Mouse (Mus musculus) C2C12 (cell line): Measurements from ENCODE around the gene Kank3. TPM values are rescaled to one million over a fixed set of nuclear protein-coding genes. Genes with fewer than 3 reads are reported as not detected.

ENCODE experiments used
- H3K27me3 ChIP-seq: one replicate; pipeline ENCODE4 v1.6.1; 2011; ENCODE audit not compliant: control insufficient read depth, insufficient read depth, insufficient read length
- H3K36me3 ChIP-seq: one replicate; pipeline ENCODE4 v1.6.1; 2011; ENCODE audit not compliant: control insufficient read depth, insufficient read depth
- H3K4me3 ChIP-seq: one replicate; pipeline ENCODE4 v1.5.1; 2011; ENCODE audit warnings: mild to moderate bottlenecking, control low read depth; ENCODE audit not compliant: poor library complexity, insufficient read depth, severe bottlenecking
- H3K79me2 ChIP-seq: one replicate; pipeline ENCODE4 v1.6.1; 2011; ENCODE audit not compliant: control insufficient read depth, insufficient read depth
- H3K79me3 ChIP-seq: one replicate; pipeline ENCODE4 v1.6.1; 2011; ENCODE audit warnings: low read depth, control low read depth
- H3ac ChIP-seq: one replicate; pipeline ENCODE3; 2011; ENCODE audit warnings: low read depth; ENCODE audit not compliant: control insufficient read depth, insufficient read length
- CEBPB ChIP-seq: IDR thresholded peaks from one replicate; pipeline ENCODE4 v1.6.1; 2011; ENCODE audit warnings: low read depth, mild to moderate bottlenecking, control low read depth, moderate library complexity
- CTCF ChIP-seq: IDR thresholded peaks from one replicate; pipeline ENCODE4 v1.5.1; 2011; ENCODE audit not compliant: control insufficient read depth, insufficient read depth, insufficient read length
- FOSL1 ChIP-seq: IDR thresholded peaks from one replicate; pipeline ENCODE4 v1.8.0; 2011; ENCODE audit warnings: mild to moderate bottlenecking, low read length; ENCODE audit not compliant: poor library complexity, insufficient read depth, severe bottlenecking
- MAX ChIP-seq: IDR thresholded peaks from one replicate; pipeline ENCODE4 v1.6.1; 2011; ENCODE audit warnings: mild to moderate bottlenecking, control low read depth
- MYOD1 ChIP-seq: IDR thresholded peaks from one replicate; pipeline ENCODE4 v1.6.1; 2011; ENCODE audit warnings: low read depth; ENCODE audit not compliant: control insufficient read depth, insufficient read length
- MYOG ChIP-seq: IDR thresholded peaks from one replicate; pipeline ENCODE4 v1.6.1; 2011; ENCODE audit not compliant: control insufficient read depth, insufficient read length; ENCODE audit errors: extremely low read depth
- USF1 ChIP-seq: IDR thresholded peaks from one replicate; pipeline ENCODE4 v1.6.1; 2011; ENCODE audit warnings: low read depth, mild to moderate bottlenecking, control low read depth, moderate library complexity
- polyA plus RNA-seq: library from polyadenylated mRNA; unstranded; fragments of >200 nt; fragmentation: generic; extraction: Trizol; gene quantifications from one replicate; pipeline ENCODE4 v1.2.1, GENCODE M21; 2012; ENCODE audit warnings: missing spikeins

Kank3 gene
- polyA plus RNA-seq, 1 experiment = 5.0 TPM

GRCm38 (mm10) chr17:33782067-33782466, 28.3 kb upstream of the Kank3 start:
- Histone ChIP-seq H3K27me3 (no peaks in the 10 kb centered on the region), H3K36me3 (peaks cover 19% of the 10 kb centered on the region), H3K79me3 (peaks cover 15% of the 10 kb centered on the region), H3K79me2 (peaks cover 48% of the 10 kb centered on the region), H3ac (no peak overlapping the region), H3K4me3 (peak overlapping the region; percentile 51)
- TF ChIP-seq MYOG (no peak), USF1 (no peak), CTCF (no peak), MAX (no peak), CEBPB (no peak), FOSL1 (no peak), MYOD1 (no peak)

DNA sequence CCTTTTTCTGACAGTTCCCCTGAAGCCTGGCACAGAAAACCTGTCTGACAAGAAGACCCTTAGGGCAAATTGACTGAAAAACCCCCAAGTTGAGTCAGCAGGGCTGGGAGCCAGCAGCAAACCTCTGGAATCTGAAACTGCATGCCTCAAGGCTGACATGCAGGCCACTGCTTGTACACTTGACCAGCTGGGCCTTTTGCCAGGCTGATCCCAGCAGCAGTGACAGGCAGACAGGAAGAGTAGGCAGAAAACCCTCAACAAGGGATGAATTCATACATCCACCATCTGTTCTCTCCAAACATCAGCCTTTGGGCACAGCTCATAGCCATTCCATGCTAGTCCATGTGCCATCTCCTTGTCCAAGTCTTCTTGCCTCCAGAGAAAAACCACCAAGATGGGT, 26.9 kb upstream of the Kank3 start:
- Histone ChIP-seq H3K79me2 (peaks cover 35% of the 10 kb centered on the region), H3K79me3 (peaks cover 9% of the 10 kb centered on the region), H3K4me3 (no peak overlapping the region), H3K27me3 (no peaks in the 10 kb centered on the region), H3K36me3 (peaks cover 5% of the 10 kb centered on the region), H3ac (no peak overlapping the region)
- TF ChIP-seq MYOD1 (peak; percentile 82), USF1 (no peak), MAX (peak; percentile 98), FOSL1 (peak; percentile 39)

DNA sequence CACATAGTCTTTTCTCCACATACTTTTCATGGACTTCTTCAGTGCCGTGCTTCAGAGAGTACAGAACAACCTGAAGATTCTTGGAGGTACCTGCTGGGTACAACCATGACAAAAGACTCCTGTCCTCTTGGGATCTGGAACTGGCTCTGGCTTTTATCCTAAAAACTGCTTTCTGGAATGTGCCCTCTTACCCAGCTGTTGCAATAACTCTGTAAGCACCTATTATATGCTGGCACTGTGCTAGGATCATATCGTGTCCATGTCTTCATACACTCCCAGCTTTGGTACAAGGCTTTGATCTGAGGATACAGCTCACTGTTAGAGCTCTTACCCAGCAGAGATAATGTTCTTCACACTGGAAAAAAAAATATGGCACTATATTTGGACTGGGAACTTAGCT, 25.4 kb upstream of the Kank3 start:
- TF ChIP-seq CTCF (no peak), FOSL1 (no peak), MYOD1 (peak; percentile 8), CEBPB (peak; percentile 15), MAX (no peak), USF1 (no peak), MYOG (no peak)
- Histone ChIP-seq H3K79me2 (peaks cover 19% of the 10 kb centered on the region), H3K79me3 (peaks cover 3% of the 10 kb centered on the region), H3K4me3 (no peak overlapping the region), H3ac (no peak overlapping the region), H3K36me3 (no peaks in the 10 kb centered on the region), H3K27me3 (no peaks in the 10 kb centered on the region)

DNA sequence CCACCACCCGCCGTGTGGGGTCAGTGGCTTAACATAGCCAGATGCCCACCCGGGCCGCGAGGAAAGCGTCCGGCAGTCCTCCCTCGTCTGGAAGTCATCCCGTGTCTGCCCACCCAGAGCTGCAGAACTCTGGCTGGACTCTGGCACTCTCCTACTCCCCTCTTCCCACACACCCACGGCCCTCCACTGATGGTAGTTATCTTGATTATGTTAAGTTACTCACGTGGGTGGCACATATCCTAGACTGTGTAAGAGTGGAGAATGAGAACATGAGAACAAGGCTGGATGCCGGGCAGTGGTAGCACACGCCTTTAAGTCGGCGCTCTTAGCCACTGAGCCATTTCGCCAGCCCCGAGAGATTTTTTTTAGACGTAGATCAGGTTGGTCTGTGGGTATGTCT, 23.9 kb upstream of the Kank3 start:
- Histone ChIP-seq H3ac (no peak overlapping the region), H3K79me2 (peaks cover 5% of the 10 kb centered on the region), H3K79me3 (peaks cover 2% of the 10 kb centered on the region), H3K4me3 (no peak overlapping the region), H3K36me3 (no peaks in the 10 kb centered on the region), H3K27me3 (no peaks in the 10 kb centered on the region)
- TF ChIP-seq FOSL1 (no peak), MAX (no peak), MYOG (no peak), CTCF (no peak), MYOD1 (no peak), CEBPB (no peak), USF1 (no peak)

DNA sequence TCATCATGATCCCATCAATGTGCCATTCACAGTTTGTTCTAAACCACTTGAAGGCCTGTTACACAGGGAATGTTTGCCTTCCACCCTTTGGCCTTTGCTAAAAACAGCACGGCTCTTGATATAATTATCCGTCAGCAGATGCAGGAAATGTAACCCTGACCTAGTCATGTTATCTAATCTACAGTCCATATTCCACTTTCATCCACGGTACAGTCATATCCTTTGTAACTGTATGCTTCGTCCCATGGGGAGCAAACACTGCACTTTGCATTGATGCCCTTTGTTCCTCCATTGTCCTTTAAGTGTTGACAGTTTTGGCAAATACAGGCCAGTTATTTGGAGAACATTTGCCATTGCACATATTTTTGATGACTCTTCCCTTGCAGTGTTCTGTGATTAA, 21.6 kb upstream of the Kank3 start:
- no peaks in the 10 kb centered on the region for H3K79me3 ChIP-seq

DNA sequence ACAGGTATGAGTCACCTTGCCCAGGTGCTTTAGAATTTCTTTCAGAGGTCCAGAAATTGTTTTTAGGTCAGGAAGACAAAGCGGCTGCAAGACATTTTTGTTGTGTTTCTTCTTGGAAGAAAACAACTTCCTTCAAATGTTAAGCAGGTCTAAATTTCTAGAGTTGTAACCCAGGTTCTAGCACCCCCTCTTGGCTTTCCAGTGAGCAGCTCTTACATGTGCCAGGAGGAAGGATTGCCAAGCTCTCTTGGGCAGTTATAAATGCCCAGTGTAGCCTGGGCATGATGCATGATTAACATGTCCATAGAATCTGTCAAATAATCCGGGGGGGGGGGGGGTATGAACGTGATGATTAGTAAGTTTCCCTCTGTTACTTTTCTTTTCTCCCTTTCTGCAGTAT, 12.0 kb upstream of the Kank3 start:
- H3K27me3 ChIP-seq = no peaks in the 10 kb centered on the region
- H3K36me3 ChIP-seq = no peaks in the 10 kb centered on the region
- no peaks in the 10 kb centered on the region for H3K79me2 ChIP-seq
- H3K79me3 ChIP-seq = no peaks in the 10 kb centered on the region
- TF ChIP-seq CTCF (peak; percentile 29), MYOG (no peak), USF1 (no peak)
- no peak overlapping the region for H3K4me3 ChIP-seq
- no peak overlapping the region for H3ac ChIP-seq

More for the DNA sequence above, 21.6 kb upstream of the Kank3 start:
- Histone ChIP-seq H3K4me3 (no peak overlapping the region), H3K36me3 (no peaks in the 10 kb centered on the region), H3K79me2 (no peaks in the 10 kb centered on the region), H3ac (no peak overlapping the region), H3K27me3 (no peaks in the 10 kb centered on the region)
- TF ChIP-seq MYOD1 = peak; percentile 48
- no peak for TF ChIP-seq USF1
- no peak for TF ChIP-seq CEBPB
